Mouse (Mus musculus) liver, embryonic 11.5 days (tissue): Measurements from ENCODE around the gene Twnk. TPM values are rescaled to one million over a fixed set of nuclear protein-coding genes. Genes with fewer than 3 reads are reported as not detected.
A peak's percentile ranks its signal among the peaks of the same experiment; 100 is the strongest.

Experiments used
- ATAC-seq: fragments of 200-750 bp; cut with Nextera tagmentation; replicated peaks from 2 replicates; pipeline ENCODE4 v1.8.0; 2017; ENCODE audit warnings: moderate number of reproducible peaks, mild to moderate bottlenecking, moderate TSS enrichment, moderate library complexity; ENCODE audit not compliant: low FRiP score
- DNase-seq: peaks from one replicate; pipeline ENCODE4 v3.0.0-alpha.2; 2017; ENCODE audit warnings: low spot score
- H3K27ac ChIP-seq: fragments of 300-500 bp; sonication (generic); 2 replicates; pipeline ENCODE4 v1.5.1; 2014; ENCODE audit warnings: mild to moderate bottlenecking, low read depth, low read length, control low read depth
- H3K27me3 ChIP-seq: fragments of 300-500 bp; sonication (generic); replicated peaks from 2 replicates; pipeline ENCODE4 v1.6.1; 2014; ENCODE audit warnings: low read length, mixed read lengths; ENCODE audit not compliant: control insufficient read depth, insufficient read depth
- H3K36me3 ChIP-seq: fragments of 300-500 bp; sonication (generic); 2 replicates; pipeline ENCODE4 v1.6.1; 2014; ENCODE audit warnings: mild to moderate bottlenecking, low read length, moderate library complexity, mixed read lengths; ENCODE audit not compliant: control insufficient read depth, insufficient read depth
- H3K4me1 ChIP-seq: fragments of 300-500 bp; sonication (generic); replicated peaks from 2 replicates; pipeline ENCODE4 v1.6.1; 2014; ENCODE audit warnings: low read length, mixed read lengths; ENCODE audit not compliant: control insufficient read depth, insufficient read depth
- H3K4me2 ChIP-seq: fragments of 300-500 bp; sonication (generic); 2 replicates; pipeline ENCODE4 v1.6.1; 2014; ENCODE audit warnings: mild to moderate bottlenecking, control low read depth, moderate library complexity
- H3K4me3 ChIP-seq: fragments of 300-500 bp; sonication (generic); 2 replicates; pipeline ENCODE4 v1.5.1; 2014; ENCODE audit warnings: low read depth, low read length, control low read depth
- H3K9ac ChIP-seq: fragments of 300-500 bp; sonication (generic); 2 replicates; pipeline ENCODE4 v1.6.1; 2014; ENCODE audit warnings: low read depth, low read length, control low read depth
- H3K9me3 ChIP-seq: fragments of 300-500 bp; sonication (generic); 2 replicates; pipeline ENCODE4 v1.6.1; 2016; ENCODE audit warnings: low read length, inconsistent platforms, mixed read lengths; ENCODE audit not compliant: control insufficient read depth
- WGBS: fragments of 180-500 bp; shearing (Covaris S2); extraction: QIAGEN DNeasy Blood & Tissue Kit; methylation state at CpG from one replicate; pipeline ENCODE4 v1.1.7; 2014; 5-methylcytosine and 5-hydroxymethylcytosine counted together
- polyA plus RNA-seq: library from polyadenylated mRNA; unstranded; fragments of >200 nt; fragmentation: Nextera tagmentation; extraction: Ambion mirVana; gene quantifications from 2 replicates; pipeline ENCODE4 v1.2.1, GENCODE M21; 2014

Gene Twnk
- polyA plus RNA-seq, 1 experiment from 2014 or later, result 25.1 TPM

DNA sequence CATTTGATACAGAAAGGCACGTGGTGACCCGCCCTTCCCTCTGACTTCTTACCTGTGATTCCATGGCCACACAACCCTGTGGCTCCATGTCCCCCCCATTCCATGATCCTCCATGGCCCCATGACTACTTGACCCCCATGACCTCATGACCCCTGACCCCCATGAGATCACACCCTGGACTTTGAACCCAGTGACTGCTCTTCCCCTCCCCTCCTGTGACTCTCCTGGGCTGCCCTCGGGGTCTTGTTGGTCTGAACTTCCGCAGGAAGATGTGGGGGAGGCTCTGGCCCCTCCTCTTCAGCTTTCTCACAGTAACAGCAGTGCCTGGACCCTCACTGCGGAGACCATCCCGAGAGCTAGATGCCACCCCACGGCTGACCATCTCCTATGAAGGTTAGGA is 13.2 kb upstream of the Twnk start:
- H3K27me3 ChIP-seq, result peaks cover 19% of the 10 kb centered on the region
- H3K36me3 ChIP-seq, result no peaks in the 10 kb centered on the region; the same call in 1 of the 2 replicates
- H3K9me3 ChIP-seq, result no peaks in the 10 kb centered on the region
- no peak overlapping the region for H3K27ac ChIP-seq
- no peak overlapping the region for H3K4me2 ChIP-seq
- ATAC-seq (no peak), DNase-seq (peak; percentile 30)
- 27% methylated on average over 7 of the region's 7 CpGs for WGBS
- peaks cover 13% of the 10 kb centered on the region for H3K4me1 ChIP-seq
- no peak overlapping the region for H3K9ac ChIP-seq
- H3K4me3 ChIP-seq, result no peak overlapping the region

DNA sequence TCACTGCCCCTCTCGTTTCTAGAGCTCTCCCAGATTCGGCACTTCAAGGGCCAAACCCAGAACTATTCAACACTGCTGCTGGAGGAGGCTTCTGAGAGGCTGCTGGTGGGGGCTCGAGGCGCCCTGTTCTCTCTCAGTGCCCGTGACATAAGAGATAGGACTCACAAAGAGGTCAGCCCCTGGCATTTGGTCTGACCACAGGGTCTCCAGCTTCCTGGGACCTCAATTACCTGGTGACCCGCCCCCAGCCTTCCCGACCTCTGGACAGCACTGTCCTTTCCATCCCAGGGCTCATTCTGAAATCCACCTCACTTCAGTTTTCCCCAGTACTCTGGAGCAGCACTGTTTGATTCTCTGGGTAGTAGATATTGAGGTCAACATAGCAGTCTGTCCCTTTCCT is 12.8 kb upstream of the Twnk start:
- no peaks in the 10 kb centered on the region for H3K9me3 ChIP-seq
- H3K9ac ChIP-seq, result no peak overlapping the region
- 49% methylated on average over 7 of the region's 7 CpGs for WGBS
- ATAC-seq (no peak), DNase-seq (no peak)
- no peak overlapping the region for H3K4me2 ChIP-seq
- H3K4me3 ChIP-seq, result no peak overlapping the region
- no peaks in the 10 kb centered on the region; the same call in 1 of the 2 replicates for H3K36me3 ChIP-seq
- H3K27me3 ChIP-seq, result peaks cover 19% of the 10 kb centered on the region
- no peak overlapping the region for H3K27ac ChIP-seq
- peaks cover 13% of the 10 kb centered on the region for H3K4me1 ChIP-seq

DNA sequence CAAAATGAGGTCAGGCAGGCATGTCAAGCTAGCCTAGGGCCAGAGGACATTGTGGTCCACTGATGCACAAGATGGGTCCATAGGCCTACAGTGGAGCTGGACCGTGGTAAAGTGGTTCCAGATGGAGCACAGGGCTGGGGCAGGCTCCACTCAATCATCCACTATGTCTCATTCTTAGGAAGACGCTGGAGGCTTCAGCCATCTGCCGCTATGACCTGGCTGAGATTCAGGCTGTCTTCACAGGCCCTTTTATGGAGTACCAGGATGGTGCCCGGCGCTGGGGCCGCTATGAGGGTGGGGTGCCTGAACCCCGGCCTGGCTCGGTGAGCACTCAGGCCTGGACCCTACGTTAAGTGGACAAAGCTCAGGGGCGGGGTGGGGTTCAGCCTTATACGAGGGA is 7.7 kb upstream of the Twnk start:
- no peaks in the 10 kb centered on the region for H3K27me3 ChIP-seq
- peaks cover 3% of the 10 kb centered on the region; the same call in 1 of the 2 replicates for H3K4me1 ChIP-seq
- H3K9ac ChIP-seq, result no peak overlapping the region
- ATAC-seq (no peak), DNase-seq (no peak)
- peaks cover 8% of the 10 kb centered on the region; the same call in 1 of the 2 replicates for H3K36me3 ChIP-seq
- 83% methylated on average over 11 of the region's 11 CpGs for WGBS
- H3K4me2 ChIP-seq, result no peak overlapping the region
- no peaks in the 10 kb centered on the region for H3K9me3 ChIP-seq
- no peak overlapping the region for H3K4me3 ChIP-seq
- H3K27ac ChIP-seq, result no peak overlapping the region

DNA sequence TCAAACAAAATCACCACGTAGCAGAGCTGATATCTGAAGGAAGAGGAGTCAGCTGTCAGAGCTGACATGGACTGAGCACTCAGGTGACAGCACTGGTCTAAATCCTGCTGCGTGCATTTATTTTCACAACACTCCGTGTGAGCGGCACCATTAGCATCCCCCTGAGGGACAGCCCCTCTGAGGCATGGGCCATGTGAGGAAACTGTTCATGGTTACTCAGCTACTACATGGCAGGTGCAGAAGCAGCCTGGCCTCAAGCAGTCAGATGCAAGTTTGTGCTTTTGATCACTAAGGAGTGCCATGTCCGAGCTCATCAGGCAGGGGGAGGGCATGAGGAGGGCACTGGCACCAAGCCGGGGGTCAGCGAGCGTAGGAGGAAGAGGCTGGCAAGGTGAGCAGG is 5.8 kb upstream of the Twnk start:
- WGBS, result 84% methylated on average over 8 of the region's 8 CpGs
- Histone ChIP-seq H3K4me3 (no peak overlapping the region), H3K4me1 (peaks cover 3% of the 10 kb centered on the region; the same call in 1 of the 2 replicates), H3K4me2 (no peak overlapping the region), H3K9ac (no peak overlapping the region), H3K27ac (no peak overlapping the region), H3K9me3 (no peaks in the 10 kb centered on the region), H3K27me3 (no peaks in the 10 kb centered on the region), H3K36me3 (peaks cover 14% of the 10 kb centered on the region; the same call in 1 of the 2 replicates)
- DNase-seq (no peak), ATAC-seq (no peak)

DNA sequence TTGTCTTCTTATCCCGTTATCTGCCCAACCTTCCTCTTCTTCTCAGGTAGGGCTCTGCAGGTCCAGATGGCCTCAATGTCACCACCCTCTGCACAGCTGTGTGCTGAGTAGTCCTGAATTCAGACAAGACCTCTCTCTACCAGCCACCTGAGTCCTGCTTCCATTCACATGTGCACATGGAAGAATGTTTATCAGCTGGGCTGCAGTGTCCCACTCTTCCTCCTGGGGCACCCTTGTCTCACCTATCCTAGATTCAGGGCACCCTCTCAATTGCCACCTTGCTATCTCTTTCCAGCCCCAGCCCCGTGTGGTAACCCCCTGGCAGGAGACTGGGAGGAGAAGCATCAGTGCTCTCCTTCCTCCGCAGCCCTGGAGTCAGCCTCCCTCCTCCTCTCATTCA is 3.2 kb upstream of the Twnk start:
- no peak overlapping the region for H3K4me2 ChIP-seq
- H3K9ac ChIP-seq, result no peak overlapping the region
- H3K27me3 ChIP-seq, result no peaks in the 10 kb centered on the region
- WGBS, result 62% methylated on average over 3 of the region's 3 CpGs
- no peak overlapping the region for H3K27ac ChIP-seq
- ATAC-seq (no peak), DNase-seq (no peak)
- no peaks in the 10 kb centered on the region for H3K9me3 ChIP-seq
- no peak overlapping the region for H3K4me3 ChIP-seq
- peaks cover 11% of the 10 kb centered on the region for H3K4me1 ChIP-seq
- peaks cover 16% of the 10 kb centered on the region for H3K36me3 ChIP-seq

DNA sequence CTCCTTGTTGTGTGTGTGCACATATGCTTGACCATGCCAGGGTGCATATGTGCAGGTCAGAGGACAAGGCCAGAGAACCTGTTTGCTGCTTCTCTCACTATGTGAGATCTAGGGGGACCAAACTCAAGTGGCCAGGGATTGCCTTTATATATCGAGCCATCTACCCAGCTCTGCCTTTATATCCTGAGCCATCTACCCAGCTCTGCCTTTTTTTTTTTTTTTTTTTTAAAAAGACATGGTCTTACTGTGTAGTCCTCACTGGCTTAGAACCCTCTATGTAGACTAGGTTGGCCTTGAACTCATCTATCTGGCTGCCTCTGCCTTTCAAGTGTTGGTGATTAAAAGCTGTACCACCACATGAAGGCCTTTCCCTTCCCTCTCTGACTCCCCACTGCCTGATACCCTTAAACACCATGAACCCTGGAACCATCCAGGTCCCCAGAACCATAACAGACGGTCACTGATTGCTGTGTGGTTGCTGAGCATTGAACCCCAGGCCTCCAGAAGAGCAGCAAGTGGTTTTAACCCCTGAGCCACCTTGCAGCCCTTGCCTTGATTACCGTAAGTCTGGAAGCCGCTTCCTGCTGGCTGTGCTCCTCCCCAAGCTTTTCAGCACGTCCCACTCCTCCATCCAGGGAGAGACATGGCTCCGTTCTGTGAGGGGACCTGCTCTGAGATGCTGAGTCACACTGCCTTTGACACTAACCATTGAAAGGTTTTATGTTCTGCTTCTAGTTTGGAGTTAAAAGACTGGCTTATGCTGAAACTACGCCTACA is 1.5 kb upstream of the Twnk start:
- no peak for DNase-seq
- Histone ChIP-seq H3K4me3 (no peak overlapping the region), H3K27me3 (no peaks in the 10 kb centered on the region), H3K27ac (no peak overlapping the region), H3K9me3 (no peaks in the 10 kb centered on the region), H3K4me1 (peaks cover 20% of the 10 kb centered on the region), H3K9ac (no peak overlapping the region), H3K36me3 (peaks cover 27% of the 10 kb centered on the region), H3K4me2 (no peak overlapping the region)
- ATAC-seq, result no peak
- 91% methylated on average over 7 of the region's 7 CpGs for WGBS

DNA sequence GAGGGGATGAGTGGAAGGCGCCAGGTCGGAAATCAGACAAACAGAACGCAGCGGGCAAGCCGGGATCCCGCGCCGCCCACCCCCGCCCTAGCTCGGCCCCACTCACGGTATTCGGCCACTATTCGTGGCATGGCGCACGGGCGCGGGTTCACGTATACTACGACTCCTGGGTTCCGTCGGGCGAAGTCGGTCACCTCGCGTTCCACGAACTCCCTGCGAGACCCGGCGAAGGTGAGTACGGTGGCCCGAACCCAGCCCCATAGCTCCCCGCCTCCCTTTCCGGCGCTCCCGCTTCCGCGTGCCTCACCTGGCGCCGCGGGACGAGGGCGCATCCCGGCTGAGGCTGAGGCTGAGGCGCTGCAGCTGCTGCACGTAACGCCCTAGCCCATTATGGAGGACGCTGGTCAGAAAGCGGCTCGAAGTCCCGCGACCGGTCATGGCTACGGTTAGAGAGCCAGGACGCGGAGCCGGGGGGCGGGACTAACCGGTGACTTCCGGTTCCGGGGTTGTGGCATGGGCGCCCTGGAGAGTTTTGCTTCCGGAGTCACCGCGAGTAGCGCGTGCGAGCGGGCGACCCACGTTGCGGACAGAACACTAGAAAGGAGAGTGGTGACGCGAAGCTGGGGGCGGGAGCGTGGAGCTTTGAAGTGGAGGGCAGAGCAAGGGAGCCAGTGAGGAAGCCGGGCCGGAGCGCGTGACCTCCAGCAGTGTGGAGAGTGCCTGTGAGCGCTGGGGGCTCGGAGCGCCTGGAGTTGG is 672 bp downstream of the Twnk start, which contains the start of gene Mrpl43:
Mrpl43 (minus strand) TSS at position 486 of the 756 bp plus-strand sequence.
- H3K9me3 ChIP-seq, result no peaks in the 10 kb centered on the region
- ATAC-seq (peak; percentile 90), DNase-seq (peak; percentile 97)
- H3K9ac ChIP-seq, result peak within 1 kb of the TSS; percentile 82
- H3K36me3 ChIP-seq, result peaks cover 37% of the 10 kb centered on the region
- no peaks in the 10 kb centered on the region for H3K27me3 ChIP-seq
- WGBS, result under 1% methylated on average over 82 of the region's 82 CpGs
- peak within 1 kb of the TSS; percentile 63 for H3K27ac ChIP-seq
- peaks cover 20% of the 10 kb centered on the region for H3K4me1 ChIP-seq
- peak within 1 kb of the TSS; percentile 96 for H3K4me3 ChIP-seq
- H3K4me2 ChIP-seq, result peak within 1 kb of the TSS; percentile 87

DNA sequence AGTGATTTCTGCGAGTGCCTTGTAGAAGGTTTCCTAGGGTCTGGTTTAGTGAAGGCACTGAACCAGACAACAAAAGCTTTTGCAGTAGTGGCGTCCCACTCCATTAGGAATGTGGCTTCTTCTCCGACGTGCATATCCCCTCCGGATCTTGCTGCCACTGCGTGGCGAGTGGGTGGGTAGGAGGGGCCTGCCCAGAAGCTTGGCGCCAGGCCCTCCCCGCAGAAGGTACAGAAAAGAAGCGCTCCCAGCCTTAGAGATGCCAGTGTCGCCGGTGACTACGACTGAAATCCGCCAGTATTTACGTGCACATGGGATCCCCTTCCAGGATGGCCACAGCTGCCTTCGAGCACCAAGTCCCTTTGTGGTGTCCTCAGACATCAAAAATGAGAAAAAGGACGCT is 1.6 kb downstream of the Twnk start:
- no peak for DNase-seq
- Histone ChIP-seq H3K27ac (peak overlapping the region; percentile 55; the same call in 1 of the 2 replicates), H3K4me1 (peaks cover 20% of the 10 kb centered on the region), H3K9me3 (no peaks in the 10 kb centered on the region), H3K9ac (peak overlapping the region; percentile 82), H3K27me3 (no peaks in the 10 kb centered on the region), H3K4me2 (peak overlapping the region; percentile 87), H3K4me3 (peak overlapping the region; percentile 96), H3K36me3 (peaks cover 41% of the 10 kb centered on the region)
- 29% methylated on average over 17 of the region's 17 CpGs for WGBS
- ATAC-seq, result no peak
